Mouse (Mus musculus): ENCODE measurements at regions not wholly inside any gene's neighbourhood (a gene's known extent, or its start where the extent isn't known, plus 50 kb on each side); places are given as distances from the start of the nearest gene placed in this dataset.

DNA sequence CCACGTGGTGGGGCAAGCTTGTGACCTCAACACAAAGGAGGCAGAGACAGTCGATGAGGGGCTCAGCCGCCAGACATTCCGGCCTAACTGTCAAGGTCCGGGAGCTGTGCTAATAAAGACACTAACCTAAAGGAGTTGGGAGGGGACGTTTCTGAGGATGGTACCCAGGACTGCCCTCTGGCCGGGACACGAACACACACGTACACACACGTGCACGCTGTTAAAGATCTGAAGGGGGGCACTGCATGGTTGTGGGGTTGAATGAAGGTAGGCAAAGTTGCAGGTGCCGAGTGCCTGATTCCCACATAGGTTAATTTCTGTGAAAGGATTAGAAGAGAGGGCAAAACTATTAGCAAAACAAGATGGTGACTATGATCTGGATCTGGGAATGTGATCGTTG is 65.4 kb upstream of the Mitf start:
- no peak for TF ChIP-seq CTCF (IDR thresholded peaks at IDR 0.05; ENCODE audit: low read depth)
- no peaks in the 10 kb centered on the region for H3K36me3 ChIP-seq (ENCODE audit: insufficient read depth)

DNA sequence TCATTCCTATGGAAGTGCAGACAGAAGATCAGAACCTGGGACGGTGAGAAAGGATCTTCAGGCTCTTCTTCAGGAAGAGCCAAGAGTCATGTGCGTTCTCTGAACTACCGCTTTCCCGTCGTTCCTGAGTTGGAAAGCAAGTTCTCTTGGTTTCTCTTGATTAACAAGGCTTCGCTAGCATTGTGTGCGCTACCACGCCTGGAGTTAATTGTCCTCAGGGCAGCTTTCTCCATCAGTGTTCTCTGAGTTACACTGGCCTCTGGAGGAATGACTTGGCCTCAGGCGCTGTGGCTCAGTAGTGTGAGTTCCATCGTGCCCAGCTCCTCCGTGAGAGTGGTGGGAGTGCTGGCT is 66.0 kb upstream of the Mitf start:
- H3K4me1 ChIP-seq (ENCODE audit: insufficient read depth): no peaks in the 10 kb centered on the region
- H3K27me3 ChIP-seq (ENCODE audit: insufficient read depth, low read length): no peaks in the 10 kb centered on the region
- H3K9ac ChIP-seq: no peak overlapping the region
- 60% methylated on average over 11 of the region's 11 CpGs for WGBS
- DNase-seq (no peak), ATAC-seq (ENCODE audit: insufficient read depth) (no peak)
- no peaks in the 10 kb centered on the region for H3K9me3 ChIP-seq (ENCODE audit: low read depth, low read length)
- no peaks in the 10 kb centered on the region for H3K36me3 ChIP-seq (ENCODE audit: insufficient read depth)
- no peak for TF ChIP-seq CTCF (IDR thresholded peaks at IDR 0.05; ENCODE audit: low read depth)
- no peak overlapping the region for H3K4me3 ChIP-seq (ENCODE audit: low read depth, low read length)
- H3K27ac ChIP-seq (ENCODE audit: low read depth): no peak overlapping the region
- no peak overlapping the region for H3K4me2 ChIP-seq

More for the DNA sequence above, 65.4 kb upstream of the Mitf start:
- H3K9ac ChIP-seq: no peak overlapping the region
- no peak overlapping the region for H3K4me2 ChIP-seq
- H3K9me3 ChIP-seq (ENCODE audit: low read depth, low read length): no peaks in the 10 kb centered on the region
- H3K4me3 ChIP-seq (ENCODE audit: low read depth, low read length): no peak overlapping the region
- ATAC-seq (ENCODE audit: insufficient read depth): no peak
- no peak for DNase-seq
- H3K27me3 ChIP-seq (ENCODE audit: insufficient read depth, low read length): no peaks in the 10 kb centered on the region
- WGBS: 58% methylated on average over 13 of the region's 13 CpGs
- no peak overlapping the region for H3K27ac ChIP-seq (ENCODE audit: low read depth)
- H3K4me1 ChIP-seq (ENCODE audit: insufficient read depth): no peaks in the 10 kb centered on the region

DNA sequence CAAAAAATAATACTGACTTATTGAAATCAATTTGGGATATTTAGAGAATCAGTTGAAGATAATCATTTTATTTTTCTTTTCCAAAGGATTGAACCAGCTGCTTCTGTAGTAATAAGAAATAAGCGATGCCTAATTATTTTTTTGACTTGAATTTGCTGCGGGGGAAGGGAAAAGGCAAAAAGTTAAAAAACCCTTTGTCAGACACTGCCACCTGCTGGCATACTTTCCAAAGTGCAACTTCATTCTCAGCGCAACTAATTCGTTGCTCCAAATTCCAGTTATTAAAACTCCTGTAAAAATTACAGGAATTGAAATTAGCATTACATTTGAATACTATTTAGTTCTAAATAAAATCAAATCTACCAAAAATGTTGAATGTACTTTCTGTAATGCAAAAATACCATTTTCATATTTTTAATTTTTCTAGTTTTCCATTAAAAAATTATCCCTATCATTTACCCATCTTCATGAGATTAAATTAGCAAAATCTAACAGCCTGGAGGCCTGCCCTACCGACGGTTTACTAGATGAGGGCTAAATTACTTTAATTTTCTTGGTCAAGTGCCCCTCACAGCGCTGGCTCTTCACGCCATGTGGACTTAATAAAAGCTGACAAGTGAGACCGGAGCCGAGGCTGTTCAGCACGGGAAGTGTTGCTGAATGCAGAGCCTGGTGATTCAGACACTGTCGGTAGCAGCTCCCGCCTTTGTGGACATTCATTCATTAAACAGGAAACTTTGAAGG is 66.6 kb upstream of the Mitf start:
- WGBS: 15% methylated on average over 13 of the region's 13 CpGs
- peak; percentile 76 for TF ChIP-seq CTCF (IDR thresholded peaks at IDR 0.05; ENCODE audit: low read depth)
- no peaks in the 10 kb centered on the region for H3K36me3 ChIP-seq (ENCODE audit: insufficient read depth)
- no peak overlapping the region for H3K4me2 ChIP-seq
- peak; percentile 93 for DNase-seq
- no peaks in the 10 kb centered on the region for H3K27me3 ChIP-seq (ENCODE audit: insufficient read depth, low read length)
- no peak overlapping the region for H3K27ac ChIP-seq (ENCODE audit: low read depth)
- ATAC-seq (ENCODE audit: insufficient read depth): no peak
- H3K4me1 ChIP-seq (ENCODE audit: insufficient read depth): no peaks in the 10 kb centered on the region
- H3K9ac ChIP-seq: no peak overlapping the region
- H3K9me3 ChIP-seq (ENCODE audit: low read depth, low read length): no peaks in the 10 kb centered on the region
- H3K4me3 ChIP-seq (ENCODE audit: low read depth, low read length): no peak overlapping the region

DNA sequence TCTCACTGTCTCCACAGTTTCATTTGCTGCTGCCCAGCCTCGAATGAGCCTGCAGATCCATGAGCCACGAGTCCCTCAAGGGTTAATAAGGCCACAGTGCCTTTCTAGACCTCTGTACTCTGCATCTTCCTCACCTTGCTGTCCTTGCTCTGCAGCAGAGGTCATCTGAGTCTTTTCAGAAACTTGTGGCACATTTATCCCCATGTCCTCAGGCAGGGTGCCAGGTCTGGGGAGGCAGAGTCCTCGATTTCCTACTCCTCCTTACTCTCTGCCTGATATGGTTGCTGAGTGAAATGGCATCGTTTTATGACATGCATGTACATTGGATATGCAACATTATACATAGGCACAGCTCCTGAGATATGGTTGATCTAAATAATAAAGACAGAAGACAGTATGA is 68.0 kb upstream of the Mitf start:
- Histone ChIP-seq H3K27ac (ENCODE audit: low read depth) (no peak overlapping the region), H3K9me3 (ENCODE audit: low read depth, low read length) (no peaks in the 10 kb centered on the region), H3K4me1 (ENCODE audit: insufficient read depth) (no peaks in the 10 kb centered on the region), H3K4me2 (no peak overlapping the region), H3K9ac (no peak overlapping the region), H3K36me3 (ENCODE audit: insufficient read depth) (no peaks in the 10 kb centered on the region), H3K4me3 (ENCODE audit: low read depth, low read length) (no peak overlapping the region), H3K27me3 (ENCODE audit: insufficient read depth, low read length) (no peaks in the 10 kb centered on the region)
- no peak for ATAC-seq (ENCODE audit: insufficient read depth)
- WGBS: 60% methylated on average over 4 of the region's 4 CpGs
- DNase-seq: no peak
- no peak for TF ChIP-seq CTCF (IDR thresholded peaks at IDR 0.05; ENCODE audit: low read depth)

DNA sequence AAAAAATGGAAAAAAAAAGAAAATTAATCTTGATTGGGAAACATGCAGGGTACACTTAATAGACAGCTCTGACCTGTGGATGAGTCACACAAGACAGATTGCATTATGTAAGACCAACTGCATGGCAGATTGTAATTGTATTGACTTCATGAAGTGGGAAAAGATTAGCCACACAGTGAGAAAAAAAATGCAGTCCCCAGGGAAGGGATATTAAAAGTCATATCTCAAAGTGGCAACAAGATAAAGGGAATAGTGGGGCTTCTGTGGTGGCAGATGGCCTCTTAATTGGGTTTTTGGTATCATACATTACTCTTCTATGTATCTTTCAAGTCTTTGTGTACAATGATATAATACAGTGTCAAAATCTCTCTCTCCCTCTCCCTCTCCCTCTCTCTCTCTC is 76.0 kb upstream of the Mitf start:
- Histone ChIP-seq H3K27me3 (ENCODE audit: insufficient read depth, low read length) (no peaks in the 10 kb centered on the region), H3K9ac (no peak overlapping the region), H3K4me3 (ENCODE audit: low read depth, low read length) (no peak overlapping the region), H3K9me3 (ENCODE audit: low read depth, low read length) (no peaks in the 10 kb centered on the region), H3K36me3 (ENCODE audit: insufficient read depth) (no peaks in the 10 kb centered on the region), H3K27ac (ENCODE audit: low read depth) (no peak overlapping the region), H3K4me1 (ENCODE audit: insufficient read depth) (no peaks in the 10 kb centered on the region), H3K4me2 (no peak overlapping the region)
- no peak for TF ChIP-seq CTCF (IDR thresholded peaks at IDR 0.05; ENCODE audit: low read depth)
- DNase-seq (no peak), ATAC-seq (ENCODE audit: insufficient read depth) (no peak)

DNA sequence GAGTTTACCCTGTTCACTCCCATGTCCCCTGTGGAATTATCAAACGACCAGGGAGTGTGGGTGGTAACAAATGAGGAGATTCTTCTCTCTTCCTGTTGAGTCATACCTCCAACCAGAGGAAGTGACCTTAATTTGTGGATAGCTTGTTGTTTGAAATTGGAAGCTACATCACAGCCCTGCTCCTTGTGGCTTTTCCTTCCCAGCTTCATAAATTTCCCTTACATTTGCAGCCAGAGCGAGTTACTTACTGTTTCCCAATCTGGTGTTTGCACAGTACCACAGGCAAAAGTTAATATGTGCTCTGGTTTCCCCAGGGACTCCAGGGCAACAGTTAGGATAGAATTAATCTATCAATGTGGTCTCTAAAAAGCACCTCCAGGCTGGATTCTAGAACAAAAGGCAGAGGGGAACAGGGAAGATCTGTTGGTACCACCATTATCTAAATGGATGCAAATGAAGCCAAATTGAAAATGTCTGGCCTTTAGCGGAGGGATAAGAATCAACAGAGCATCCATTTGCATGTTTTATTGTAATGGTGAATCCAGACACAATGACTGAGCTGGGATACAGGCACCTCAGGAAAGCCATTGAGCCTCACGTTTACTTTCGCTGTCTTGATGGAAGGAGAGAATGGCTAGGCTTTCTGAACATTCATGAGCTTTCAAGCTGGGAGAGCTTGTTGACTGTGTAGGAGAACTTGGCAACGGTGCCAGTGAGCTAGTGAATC is 88.5 kb upstream of the Mitf start:
- no peaks in the 10 kb centered on the region for H3K4me1 ChIP-seq (ENCODE audit: insufficient read depth)
- no peaks in the 10 kb centered on the region for H3K27me3 ChIP-seq (ENCODE audit: insufficient read depth, low read length)
- DNase-seq (peak; percentile 24), ATAC-seq (ENCODE audit: insufficient read depth) (no peak)
- no peak overlapping the region for H3K4me3 ChIP-seq (ENCODE audit: low read depth, low read length)
- 45% methylated on average over 6 of the region's 6 CpGs for WGBS
- no peak overlapping the region for H3K4me2 ChIP-seq
- H3K36me3 ChIP-seq (ENCODE audit: insufficient read depth): no peaks in the 10 kb centered on the region
- H3K27ac ChIP-seq (ENCODE audit: low read depth): no peak overlapping the region
- no peak overlapping the region for H3K9ac ChIP-seq
- TF ChIP-seq CTCF (IDR thresholded peaks at IDR 0.05; ENCODE audit: low read depth): no peak
- H3K9me3 ChIP-seq (ENCODE audit: low read depth, low read length): no peaks in the 10 kb centered on the region

DNA sequence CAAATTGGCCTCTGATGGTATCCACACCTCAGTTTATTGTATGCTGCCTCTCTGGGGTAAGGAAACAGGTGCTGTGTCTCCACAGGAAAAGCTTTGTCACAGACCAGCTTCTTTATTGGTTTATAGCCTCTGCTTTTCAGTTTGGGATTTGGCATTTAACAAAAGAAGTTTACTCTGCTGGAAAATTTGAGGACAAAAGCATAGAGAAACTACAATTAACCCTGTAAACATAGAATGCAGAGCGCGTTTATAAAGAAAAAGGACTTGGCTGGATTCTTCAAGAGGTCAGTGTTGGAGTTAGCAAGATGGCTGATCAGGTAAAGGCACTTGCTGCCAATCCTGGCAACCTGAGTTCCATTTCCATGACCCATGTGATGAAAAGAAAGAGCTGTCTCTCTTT is 90.1 kb upstream of the Frmd4b start:
- WGBS: 82% methylated on average over 2 of the region's 2 CpGs

More for the DNA sequence above, 90.1 kb upstream of the Frmd4b start:
- Histone ChIP-seq H3K4me1 (ENCODE audit: insufficient read depth) (no peaks in the 10 kb centered on the region), H3K27me3 (ENCODE audit: insufficient read depth, low read length) (no peaks in the 10 kb centered on the region), H3K4me3 (ENCODE audit: low read depth, low read length) (no peak overlapping the region), H3K36me3 (ENCODE audit: insufficient read depth) (no peaks in the 10 kb centered on the region), H3K4me2 (no peak overlapping the region), H3K27ac (ENCODE audit: low read depth) (no peak overlapping the region), H3K9me3 (ENCODE audit: low read depth, low read length) (no peaks in the 10 kb centered on the region), H3K9ac (no peak overlapping the region)
- no peak for TF ChIP-seq CTCF (IDR thresholded peaks at IDR 0.05; ENCODE audit: low read depth)
- ATAC-seq (ENCODE audit: insufficient read depth) (no peak), DNase-seq (no peak)
